Mouse (Mus musculus): ENCODE results near the gene Tmed6. TPM values are rescaled to one million over a fixed set of nuclear protein-coding genes. Genes with fewer than 3 reads are reported as not detected.
"Not testable (repeated sequence)": the region's sequence is repeated elsewhere in the genome, so short reads cannot be mapped to it uniquely, and the experiment has no call there.

Gene Tmed6
- not detected in 2 replicates for polyA plus RNA-seq (2016; fragmentation: Nextera tagmentation; extraction: Ambion mirVana)

- WGBS: 69% methylated on average over 17 of the region's 17 CpGs
- no peak within 1 kb of the TSS for H3K9ac ChIP-seq
- no peak within 1 kb of the TSS for H3K27ac ChIP-seq
- H3K4me1 ChIP-seq: no peaks in the 10 kb centered on the region
- H3K36me3 ChIP-seq (replicated peaks): peaks cover 15% of the 10 kb centered on the region
- H3K4me2 ChIP-seq: no peak within 1 kb of the TSS
- no peaks in the 10 kb centered on the region for H3K27me3 ChIP-seq
- no peak for ATAC-seq (ENCODE audit: low FRiP score)
- no peak within 1 kb of the TSS for H3K4me3 ChIP-seq (replicated peaks)
- H3K9me3 ChIP-seq: no peaks in the 10 kb centered on the region
Measured at GRCm38 (mm10) chr8:107065511-107066496, at the start of gene Tmed6. Gene Tmed6, minus strand, starts transcription at chr8:107065644.

GRCm38 (mm10) chr8:107115008-107115320 is 49.5 kb upstream of the Tmed6 start:
- WGBS: 89% methylated on average over 10 of the region's 10 CpGs
- no peaks in the 10 kb centered on the region for H3K9me3 ChIP-seq

GRCm38 (mm10) chr8:107114150-107115007 is 48.9 kb upstream of the Tmed6 start:
- H3K4me1 ChIP-seq: 0 out of 2 replicates have a peak, but pooled peaks cover 4% of the 10 kb centered on the region
- H3K4me3 ChIP-seq (replicated peaks): no peak overlapping the region
- H3K27me3 ChIP-seq: no peaks in the 10 kb centered on the region
- ATAC-seq (ENCODE audit: low FRiP score): no peak
- H3K4me2 ChIP-seq: no peak overlapping the region
- H3K27ac ChIP-seq: no peak overlapping the region
- no peaks in the 10 kb centered on the region for H3K9me3 ChIP-seq
- H3K9ac ChIP-seq: no peak overlapping the region
- 72% methylated on average over 19 of the region's 19 CpGs for WGBS
- no peaks in the 10 kb centered on the region for H3K36me3 ChIP-seq (replicated peaks)

More at GRCm38 (mm10) chr8:107115008-107115320, 49.5 kb upstream of the Tmed6 start:
- Histone ChIP-seq H3K4me3 (replicated peaks) (no peak overlapping the region), H3K4me1 (0 out of 2 replicates have a peak, but pooled peaks cover 4% of the 10 kb centered on the region), H3K4me2 (no peak overlapping the region), H3K27me3 (no peaks in the 10 kb centered on the region), H3K36me3 (replicated peaks) (no peaks in the 10 kb centered on the region), H3K9ac (no peak overlapping the region), H3K27ac (no peak overlapping the region)
- ATAC-seq (ENCODE audit: low FRiP score): no peak

GRCm38 (mm10) chr8:107113209-107113608 is 47.8 kb upstream of the Tmed6 start:
- Histone ChIP-seq H3K4me1 (0 out of 2 replicates have a peak, but pooled peaks cover 4% of the 10 kb centered on the region), H3K9me3 (no peaks in the 10 kb centered on the region), H3K4me2 (no peak overlapping the region), H3K4me3 (replicated peaks) (no peak overlapping the region), H3K36me3 (replicated peaks) (no peaks in the 10 kb centered on the region), H3K27ac (no peak overlapping the region), H3K9ac (no peak overlapping the region), H3K27me3 (no peaks in the 10 kb centered on the region)
- no peak for ATAC-seq (ENCODE audit: low FRiP score)
- 51% methylated on average over 4 of the region's 4 CpGs for WGBS

- no peak overlapping the region for H3K4me2 ChIP-seq
- H3K9ac ChIP-seq: no peak overlapping the region
- H3K4me1 ChIP-seq: 0 out of 2 replicates have a peak, but pooled peaks cover 4% of the 10 kb centered on the region
- H3K27ac ChIP-seq: no peak overlapping the region
- no peaks in the 10 kb centered on the region for H3K36me3 ChIP-seq (replicated peaks)
- H3K9me3 ChIP-seq: no peaks in the 10 kb centered on the region
- no peaks in the 10 kb centered on the region for H3K27me3 ChIP-seq
- WGBS: 92% methylated on average over 10 of the region's 11 CpGs
- ATAC-seq (ENCODE audit: low FRiP score): no peak
- no peak overlapping the region for H3K4me3 ChIP-seq (replicated peaks)
Measured at GRCm38 (mm10) chr8:107111340-107112105, 46.1 kb upstream of the Tmed6 start.

GRCm38 (mm10) chr8:107110629-107111330 is 45.3 kb upstream of the Tmed6 start:
- WGBS: 66% methylated on average over 9 of the region's 9 CpGs
- H3K4me3 ChIP-seq (replicated peaks): no peak overlapping the region
- no peak overlapping the region for H3K27ac ChIP-seq
- H3K4me2 ChIP-seq: no peak overlapping the region
- H3K27me3 ChIP-seq: no peaks in the 10 kb centered on the region
- H3K9ac ChIP-seq: no peak overlapping the region
- ATAC-seq (ENCODE audit: low FRiP score): no peak
- H3K9me3 ChIP-seq: no peaks in the 10 kb centered on the region
- H3K4me1 ChIP-seq: 0 out of 2 replicates have a peak, but pooled peaks cover 4% of the 10 kb centered on the region
- no peaks in the 10 kb centered on the region for H3K36me3 ChIP-seq (replicated peaks)

- Histone ChIP-seq H3K27ac (no peak overlapping the region), H3K4me2 (no peak overlapping the region), H3K36me3 (replicated peaks) (no peaks in the 10 kb centered on the region), H3K9ac (no peak overlapping the region), H3K27me3 (no peaks in the 10 kb centered on the region), H3K4me1 (0 out of 2 replicates have a peak, but pooled peaks cover 4% of the 10 kb centered on the region), H3K9me3 (no peaks in the 10 kb centered on the region), H3K4me3 (replicated peaks) (no peak overlapping the region)
- WGBS: 86% methylated on average over 5 of the region's 5 CpGs
- no peak for ATAC-seq (ENCODE audit: low FRiP score)
Measured at GRCm38 (mm10) chr8:107109816-107110435, 44.5 kb upstream of the Tmed6 start.

- Histone ChIP-seq H3K27me3 (no peaks in the 10 kb centered on the region), H3K36me3 (replicated peaks) (no peaks in the 10 kb centered on the region), H3K27ac (no peak overlapping the region), H3K9ac (no peak overlapping the region), H3K9me3 (no peaks in the 10 kb centered on the region), H3K4me2 (0 out of 2 replicates have a peak overlapping the region, but pooled peaks have one; percentile 4), H3K4me3 (replicated peaks) (no peak overlapping the region), H3K4me1 (no peaks in the 10 kb centered on the region)
- 71% methylated on average over 23 of the region's 23 CpGs for WGBS
- ATAC-seq (ENCODE audit: low FRiP score): no peak
Measured at GRCm38 (mm10) chr8:107108978-107109720, 43.7 kb upstream of the Tmed6 start.

- H3K27ac ChIP-seq; H3K4me1 ChIP-seq; H3K4me2 ChIP-seq; H3K9me3 ChIP-seq; H3K36me3 ChIP-seq (replicated peaks); ATAC-seq (ENCODE audit: low FRiP score); H3K9ac ChIP-seq; H3K27me3 ChIP-seq; H3K4me3 ChIP-seq (replicated peaks): not testable (repeated sequence)
- 91% methylated on average over 5 of the region's 5 CpGs for WGBS
Measured at GRCm38 (mm10) chr8:107108089-107108488, 42.6 kb upstream of the Tmed6 start.

GRCm38 (mm10) chr8:107104547-107104946 is 39.1 kb upstream of the Tmed6 start:
- H3K9ac ChIP-seq: no peak overlapping the region
- H3K4me3 ChIP-seq (replicated peaks): no peak overlapping the region
- H3K4me2 ChIP-seq: no peak overlapping the region
- H3K27ac ChIP-seq: no peak overlapping the region
- no peaks in the 10 kb centered on the region for H3K4me1 ChIP-seq
- ATAC-seq (ENCODE audit: low FRiP score): no peak
- WGBS: 11% methylated on average over 4 of the region's 4 CpGs
- no peaks in the 10 kb centered on the region for H3K27me3 ChIP-seq
- no peaks in the 10 kb centered on the region for H3K9me3 ChIP-seq
- no peaks in the 10 kb centered on the region for H3K36me3 ChIP-seq (replicated peaks)
